Mouse (Mus musculus) neural tube, embryonic 10.5 days (tissue): ENCODE data around the gene Nudt17.
"Not testable (repeated sequence)": the region's sequence is repeated elsewhere in the genome, so short reads cannot be mapped to it uniquely, and the experiment has no call there.

Source experiments
- DNase-seq: peaks from one replicate; pipeline ENCODE4 v3.0.0-alpha.2; 2017; ENCODE audit warnings: low spot score; ENCODE audit errors: extremely low spot score

The Nudt17 gene

DNA sequence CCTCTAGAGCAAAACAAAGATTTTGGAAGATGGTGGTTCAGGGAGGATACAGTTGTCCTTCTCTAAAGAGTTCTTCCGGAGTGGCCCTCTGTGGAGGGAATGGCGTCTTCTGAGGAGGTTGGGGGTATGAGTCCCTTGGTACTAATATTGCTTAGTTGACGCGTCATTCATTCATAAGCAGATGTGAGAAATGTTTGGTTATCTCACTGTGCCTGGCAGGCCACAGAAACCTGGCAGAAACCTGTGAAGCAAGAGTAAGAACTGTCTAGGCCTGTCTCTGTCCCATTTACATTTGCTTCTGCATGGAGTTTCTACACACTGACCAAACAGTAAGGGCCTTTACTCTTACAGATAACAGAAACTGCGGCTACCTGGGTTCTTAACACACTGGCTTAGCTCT is 36.8 kb downstream of the Nudt17 start:
- DNase-seq, result no peak

- peak; percentile 74 for DNase-seq
Observed at GRCm38 (mm10) chr3:96669727-96670468, 38.5 kb downstream of the Nudt17 start, which contains the start of gene Ankrd35. Gene Ankrd35 (plus strand): TSS chr3:96670131.

- no peak for DNase-seq
Observed at GRCm38 (mm10) chr3:96668424-96669067, 39.8 kb downstream of the Nudt17 start.

DNA sequence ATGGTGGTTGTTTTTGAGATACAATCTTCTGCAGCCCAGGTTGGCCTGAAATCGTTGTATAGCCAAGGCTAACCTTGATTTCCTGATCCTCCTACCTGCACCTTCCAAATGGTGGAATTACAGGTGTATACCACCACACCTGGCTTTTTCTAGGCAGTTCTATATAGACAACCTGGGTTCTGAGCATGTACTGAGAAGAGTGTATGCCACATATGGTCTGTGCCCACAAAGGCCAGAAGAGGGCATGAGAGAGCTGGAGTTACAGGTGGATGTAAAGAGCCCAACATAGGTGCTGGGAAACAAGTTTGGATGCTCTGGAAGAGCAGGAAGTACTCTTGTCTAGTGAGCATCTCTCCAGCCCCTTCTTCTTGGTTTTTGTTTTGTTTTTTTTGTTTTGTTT is 41.0 kb downstream of the Nudt17 start:
- DNase-seq, result no peak

- DNase-seq, result no peak
Observed at GRCm38 (mm10) chr3:96666916-96667315, 41.4 kb downstream of the Nudt17 start.

GRCm38 (mm10) chr3:96665732-96666363 is 42.5 kb downstream of the Nudt17 start:
- not testable (repeated sequence) for DNase-seq

DNA sequence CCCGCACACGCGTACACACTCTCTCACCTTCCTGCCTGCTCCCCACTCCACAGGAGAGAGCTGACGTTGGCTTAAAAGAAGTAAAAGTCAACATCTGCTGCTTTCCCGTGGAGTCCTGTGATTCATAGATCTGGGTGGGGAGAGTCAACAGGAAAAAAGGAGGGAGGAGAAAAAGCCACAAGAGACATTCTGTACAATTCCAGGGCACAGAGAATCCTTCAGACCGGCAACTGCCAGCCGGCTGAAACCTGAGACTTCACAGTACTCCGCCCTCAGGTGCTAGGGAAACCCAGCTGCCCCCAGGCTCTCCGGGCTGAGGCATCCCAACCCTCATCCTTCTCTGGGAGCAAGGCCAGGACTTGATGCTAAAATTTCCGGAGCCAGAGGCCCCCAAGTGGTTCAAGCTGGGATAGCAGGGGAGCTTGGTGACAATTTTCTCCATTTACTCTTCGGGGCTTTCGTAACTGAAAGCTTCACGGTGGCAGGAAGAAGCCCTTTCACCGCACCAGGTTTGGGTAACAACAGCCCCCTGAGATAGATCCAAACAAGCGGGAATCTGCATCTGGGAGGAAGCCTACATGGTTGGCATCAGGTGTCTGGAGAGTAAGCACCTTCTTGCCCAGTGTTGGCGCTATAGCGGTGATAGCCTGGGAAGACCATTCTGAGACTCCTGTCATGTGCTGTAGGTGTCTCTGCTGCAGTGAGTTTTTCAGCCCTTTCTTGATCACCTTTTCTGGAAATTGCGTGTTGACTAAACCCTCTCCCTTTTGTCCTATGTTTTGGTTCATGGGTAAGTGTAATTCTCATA is 44.7 kb downstream of the Nudt17 start:
- peak; percentile 86 for DNase-seq

GRCm38 (mm10) chr3:96662731-96663316 is 45.5 kb downstream of the Nudt17 start:
- DNase-seq, result peak; percentile 29

DNA sequence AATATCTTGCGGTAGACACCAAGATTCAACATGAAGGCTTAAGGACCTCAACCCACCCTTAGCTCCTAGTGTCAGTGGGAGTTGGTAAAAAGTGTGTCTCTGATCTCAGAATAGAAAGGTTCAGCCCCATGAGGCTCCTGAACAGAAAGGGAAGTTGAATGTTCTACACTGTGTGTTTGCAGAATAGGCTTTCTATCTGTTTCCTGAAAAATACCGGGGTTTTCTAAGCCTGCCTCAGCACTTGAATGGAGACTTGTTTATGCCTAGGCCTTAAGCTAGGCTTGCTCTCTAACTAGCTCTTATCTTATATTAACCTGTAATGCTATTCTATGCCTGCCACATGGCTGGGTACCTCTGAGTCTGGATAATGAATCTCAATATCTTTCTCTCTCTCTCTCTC is 47.5 kb downstream of the Nudt17 start:
- DNase-seq, result no peak
